ENCODE assay signal across 8 mouse cellular contexts in the genomic region with DNA sequence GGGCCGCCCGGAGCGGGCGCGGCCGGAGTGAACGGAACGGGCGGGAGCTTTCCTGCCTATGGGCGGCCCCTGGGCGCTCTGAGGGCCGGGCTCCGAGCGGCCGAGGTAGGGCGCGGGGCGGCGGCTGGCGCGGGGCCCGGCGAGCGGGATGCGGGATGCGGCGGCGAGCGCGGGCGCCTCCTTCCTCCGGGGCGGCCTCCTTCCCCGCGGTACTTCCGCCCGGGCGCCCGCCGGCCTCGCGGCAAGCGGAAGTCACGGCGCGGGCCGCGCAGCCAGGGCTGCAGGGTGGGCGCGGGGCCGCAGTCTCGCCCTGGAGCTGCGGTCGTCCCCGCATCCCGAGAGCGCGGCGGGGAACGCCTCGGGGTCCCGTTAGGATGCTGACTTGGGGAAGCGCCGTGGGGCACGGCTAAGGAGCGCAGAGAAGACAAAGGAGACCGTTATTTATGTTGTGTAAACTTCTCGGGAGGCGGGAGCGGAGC. TPM values are rescaled to one million over a fixed set of nuclear protein-coding genes. Genes with fewer than 3 reads are reported as not detected.
DNase-seq lines count a peak whose midpoint lies in the region; TF ChIP-seq lines count a peak whose summit lies in the region.

No protein-coding gene starts in this region.

- H3ac ChIP-seq in C2C12 (ENCODE audit: control insufficient read depth, insufficient read length, low read depth), result peak overlapping the region; percentile 73

- H3K27ac ChIP-seq in macrophage, result peak overlapping the region; percentile 44

- WGBS in macrophage (ENCODE audit: missing documents), result under 1% methylated on average over 54 of the region's 70 CpGs

- peak; percentile 68 for DNase-seq in gastrocnemius, postnatal 10 days
- no peak for DNase-seq in gastrocnemius, adult 8-10 months (ENCODE audit: low spot score in 2 of 2)
- DNase-seq in embryo, embryonic 11 days, result peak; percentile 71
- DNase-seq in induced T-regulatory cell, adult 2 months (ENCODE audit: low read depth), result peak; percentile 76
- DNase-seq in telencephalon, adult 2 months (ENCODE audit: low read depth, low spot score), result peak; percentile 1
- DNase-seq in urinary bladder, adult 2 months (ENCODE audit: low spot score), result no peak

- no peaks in the 10 kb centered on the region for H3K27me3 ChIP-seq in C2C12 (ENCODE audit: control insufficient read depth, insufficient read depth, insufficient read length)

- H3K36me3 ChIP-seq in C2C12 (ENCODE audit: control insufficient read depth, insufficient read depth) (peaks cover 12% of the 10 kb centered on the region), macrophage (ENCODE audit: inconsistent target) (peaks cover under 1% of the 10 kb centered on the region; the same call in 1 of the 2 replicates)

- peaks cover 49% of the 10 kb centered on the region for H3K79me3 ChIP-seq in C2C12 (ENCODE audit: low read depth)

- peak overlapping the region; percentile 76 for H3K4me3 ChIP-seq in C2C12 (ENCODE audit: insufficient read depth, poor library complexity, severe bottlenecking)
- H3K4me3 ChIP-seq in macrophage (ENCODE audit: inconsistent target), result peak overlapping the region; percentile 72

- no peak for TF ChIP-seq CTCF in C2C12 (IDR thresholded peaks at IDR 0.05; ENCODE audit: control insufficient read depth, insufficient read depth, insufficient read length)

- H3K79me2 ChIP-seq in C2C12 (ENCODE audit: control insufficient read depth, insufficient read depth), result peaks cover 54% of the 10 kb centered on the region
- H3K79me2 ChIP-seq in macrophage (ENCODE audit: inconsistent target), result peaks cover 49% of the 10 kb centered on the region

TF ChIP-seq in C2C12, 6 proteins besides CTCF, POLR2A, EP300 and RAD21:
- no peak for TF ChIP-seq MAX (IDR thresholded peaks at IDR 0.05)
- no peak for TF ChIP-seq CEBPB (IDR thresholded peaks at IDR 0.05; ENCODE audit: low read depth)
- TF ChIP-seq MYOD1 (IDR thresholded peaks at IDR 0.05; ENCODE audit: control insufficient read depth, insufficient read length, low read depth), result no peak
- no peak for TF ChIP-seq FOSL1 (IDR thresholded peaks at IDR 0.05; ENCODE audit: insufficient read depth, low read length, poor library complexity, severe bottlenecking)
- TF ChIP-seq MYOG (IDR thresholded peaks at IDR 0.05; ENCODE audit: control insufficient read depth, extremely low read depth, insufficient read length), result no peak
- no peak for TF ChIP-seq USF1 (IDR thresholded peaks at IDR 0.05; ENCODE audit: low read depth)

RNA-seq across cellular contexts. Expression of gene B230219D22Rik, which starts 0.4 kb away (rescaled TPM):
- total RNA-seq in gastrocnemius, postnatal 10 days (2021), result 10 to 100 TPM; 36.4 to 41.9 TPM
- total RNA-seq in gastrocnemius, adult 8-10 months (2022), result 10 to 100 TPM; 28.4 to 32.8 (median 30.8) TPM
- 15.8 TPM for polyA plus RNA-seq in C2C12 (2012; fragmentation: generic; extraction: Trizol)
- total RNA-seq in macrophage (2018; cell fraction: chromatin; rRNA removed), result 10 to 100 TPM; 14.4 to 54.7 (median 31.6) TPM
- 10 to 100 TPM; 29.3 to 42.8 (median 34.6) TPM for total RNA-seq in macrophage (2018; cell fraction: cytosol; rRNA removed)
- 10 to 100 TPM; 23.2 to 92.4 (median 53.6) TPM for total RNA-seq in macrophage (2018; cell fraction: nucleus; rRNA removed)
- 24.7 to 37.0 TPM (median 34.5 TPM) in 3 replicates for polyA plus RNA-seq in macrophage (2018)
- 66.3 and 72.9 TPM in 2 replicates for polyA plus RNA-seq in urinary bladder, adult 2 months (2012; rRNA removed)

RNA-seq across cellular contexts. Expression of gene Txndc15, which starts 21.2 kb away (rescaled TPM):
- total RNA-seq in gastrocnemius, postnatal 10 days (2021), result 10 to 100 TPM; 30.9 to 32.6 TPM
- total RNA-seq in gastrocnemius, adult 8-10 months (2022), result 10 to 100 TPM; 31.8 to 40.0 (median 34.2) TPM
- polyA plus RNA-seq in C2C12 (2012; fragmentation: generic; extraction: Trizol), result 34.8 TPM
- 10 to 100 TPM in 18 of 26 experiments, 1 to 10 TPM in 8; 3.0 to 30.6 (median 14.8) TPM for total RNA-seq in macrophage (2018; cell fraction: chromatin; rRNA removed)
- total RNA-seq in macrophage (2018; cell fraction: cytosol; rRNA removed), result 10 to 100 TPM; 33.4 to 55.5 (median 44.8) TPM
- 10 to 100 TPM; 14.7 to 53.8 (median 36.7) TPM for total RNA-seq in macrophage (2018; cell fraction: nucleus; rRNA removed)
- polyA plus RNA-seq in macrophage (2018), result 37.2 to 54.5 TPM (median 47.4 TPM) in 3 replicates
- polyA plus RNA-seq in urinary bladder, adult 2 months (2012; rRNA removed), result 47.4 and 47.8 TPM in 2 replicates

RNA-seq across cellular contexts. Expression of gene Pcbd2, which starts 33.9 kb away (rescaled TPM):
- 10 to 100 TPM; 25.8 to 30.5 TPM for total RNA-seq in gastrocnemius, postnatal 10 days (2021)
- 10 to 100 TPM; 17.5 to 22.8 (median 19.3) TPM for total RNA-seq in gastrocnemius, adult 8-10 months (2022)
- polyA plus RNA-seq in C2C12 (2012; fragmentation: generic; extraction: Trizol) (41.0 TPM), macrophage (2018) (22.0 to 41.0 TPM (median 36.0 TPM) in 3 replicates)
- total RNA-seq in macrophage (2018; cell fraction: chromatin; rRNA removed), result 1 to 10 TPM in 17 of 26 experiments, not detected in 9; 1.3 to 5.8 (median 3.6) TPM
- 10 to 100 TPM; 26.7 to 44.5 (median 34.0) TPM for total RNA-seq in macrophage (2018; cell fraction: cytosol; rRNA removed)
- total RNA-seq in macrophage (2018; cell fraction: nucleus; rRNA removed), result 10 to 100 TPM in 4 of 26 experiments, 1 to 10 TPM in 22; 2.3 to 13.6 (median 7.1) TPM
- 66.6 and 70.3 TPM in 2 replicates for polyA plus RNA-seq in urinary bladder, adult 2 months (2012; rRNA removed)

RNA-seq across cellular contexts. Expression of gene Ddx46, which starts 58.5 kb away (rescaled TPM):
- total RNA-seq in gastrocnemius, postnatal 10 days (2021), result 10 to 100 TPM; 27.8 to 30.1 TPM
- 10 to 100 TPM; 20.3 to 27.5 (median 23.8) TPM for total RNA-seq in gastrocnemius, adult 8-10 months (2022)
- polyA plus RNA-seq in C2C12 (2012; fragmentation: generic; extraction: Trizol), result 15.2 TPM
- 100 to 1,000 TPM in 15 of 26 experiments, 10 to 100 TPM in 11; 43.6 to 182 (median 110) TPM for total RNA-seq in macrophage (2018; cell fraction: chromatin; rRNA removed)
- 10 to 100 TPM; 16.3 to 32.9 (median 26.4) TPM for total RNA-seq in macrophage (2018; cell fraction: cytosol; rRNA removed)
- total RNA-seq in macrophage (2018; cell fraction: nucleus; rRNA removed), result 10 to 100 TPM; 35.0 to 97.8 (median 52.3) TPM
- polyA plus RNA-seq in macrophage (2018), result 30.1 to 38.6 TPM (median 34.6 TPM) in 3 replicates
- polyA plus RNA-seq in urinary bladder, adult 2 months (2012; rRNA removed), result 33.9 and 35.8 TPM in 2 replicates

Comparison
In these comparisons a context has a peak if more than half of its experiments do, and no peak if none do; other contexts are left out.
1. DNase-seq: peak in gastrocnemius, postnatal 10 days (single experiment), embryo, embryonic 11 days (single experiment), induced T-regulatory cell, adult 2 months (single experiment) and telencephalon, adult 2 months (single experiment); none in gastrocnemius, adult 8-10 months (0 of 2) and urinary bladder, adult 2 months (single experiment).